Mouse (Mus musculus) layer of hippocampus, adult 2 months (tissue): Measurements from ENCODE around the gene Tmem81. TPM values are rescaled to one million over a fixed set of nuclear protein-coding genes. Genes with fewer than 3 reads are reported as not detected.

ENCODE experiments used
- DNase-seq, 2 experiments: peaks; one replicate each; pipeline ENCODE4 v3.0.0; 2022; ENCODE audit warnings: low spot score in 2 of 2
- H3K27ac ChIP-seq: fragments of 200-600 bp; 2 replicates; pipeline ENCODE4 v1.8.1; 2022
- H3K4me3 ChIP-seq: fragments of 200-600 bp; 2 replicates; pipeline ENCODE4 v1.8.1; 2022; ENCODE audit warnings: mild to moderate bottlenecking
- CTCF ChIP-seq: fragments of 200-600 bp; conservative IDR thresholded peaks from 2 replicates; pipeline ENCODE4 v1.8.1; 2022; ENCODE audit warnings: antibody characterized with exemption, mild to moderate bottlenecking, moderate library complexity
- total RNA-seq, 2 experiments: library from RNA; stranded (reverse); gene quantifications; 2 replicates each; pipeline ENCODE4 v1.2.3; 2021

Gene Tmem81
- total RNA-seq, 2 experiments from 2014 or later: 6.3 to 6.4 TPM

GRCm38 (mm10) chr1:132528071-132528470, 22.0 kb downstream of the Tmem81 start:
- H3K4me3 ChIP-seq: no peak overlapping the region
- TF ChIP-seq CTCF: no peak
- DNase-seq: no peak
- no peak overlapping the region for H3K27ac ChIP-seq

DNA sequence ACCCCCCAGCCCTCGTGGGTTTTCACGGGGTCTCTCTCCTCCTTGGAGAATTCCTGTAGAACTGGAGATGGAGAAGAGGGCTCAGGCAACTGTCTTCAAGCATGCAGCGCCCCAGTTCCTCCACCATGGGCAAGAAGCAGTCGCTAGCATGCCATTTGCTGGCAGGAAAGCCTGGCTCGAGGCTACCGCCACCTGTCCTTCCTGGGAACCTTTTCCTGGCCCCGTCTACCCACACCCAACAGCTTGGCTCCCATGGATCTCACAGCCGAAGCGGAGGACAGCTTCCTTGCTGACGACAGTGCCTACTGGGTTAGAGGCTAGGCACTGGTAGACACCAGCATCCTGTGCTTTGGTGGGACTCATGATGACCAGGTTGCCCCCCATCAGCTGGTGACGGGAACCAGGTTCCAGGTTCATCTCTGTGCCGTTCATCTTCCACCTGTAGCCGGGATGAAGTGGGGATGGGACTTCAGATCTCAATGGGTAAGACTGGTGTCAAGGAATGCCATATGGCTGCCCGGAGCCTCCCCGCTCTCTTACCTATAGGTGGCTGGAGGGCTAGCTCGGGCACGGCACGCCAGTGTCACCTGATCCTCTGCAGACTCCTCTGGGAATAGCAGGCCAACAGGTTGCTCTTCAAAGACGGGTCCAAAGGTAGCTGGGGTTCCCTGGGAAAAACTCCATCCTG, 22.8 kb downstream of the Tmem81 start:
- no peak for TF ChIP-seq CTCF
- H3K27ac ChIP-seq: no peak overlapping the region
- H3K4me3 ChIP-seq: no peak overlapping the region
- DNase-seq: no peak

- DNase-seq: no peak
- Histone ChIP-seq H3K4me3 (no peak overlapping the region), H3K27ac (no peak overlapping the region)
- no peak for TF ChIP-seq CTCF
These were observed 24.7 kb downstream of the Tmem81 start for GRCm38 (mm10) chr1:132530631-132531191.

GRCm38 (mm10) chr1:132532521-132532920, 26.5 kb downstream of the Tmem81 start:
- no peak overlapping the region for H3K4me3 ChIP-seq
- TF ChIP-seq CTCF: no peak
- no peak for DNase-seq
- H3K27ac ChIP-seq: no peak overlapping the region

- Histone ChIP-seq H3K4me3 (no peak overlapping the region), H3K27ac (no peak overlapping the region)
- no peak for TF ChIP-seq CTCF
- no peak for DNase-seq
These were observed 27.8 kb downstream of the Tmem81 start for GRCm38 (mm10) chr1:132533840-132534239.

DNA sequence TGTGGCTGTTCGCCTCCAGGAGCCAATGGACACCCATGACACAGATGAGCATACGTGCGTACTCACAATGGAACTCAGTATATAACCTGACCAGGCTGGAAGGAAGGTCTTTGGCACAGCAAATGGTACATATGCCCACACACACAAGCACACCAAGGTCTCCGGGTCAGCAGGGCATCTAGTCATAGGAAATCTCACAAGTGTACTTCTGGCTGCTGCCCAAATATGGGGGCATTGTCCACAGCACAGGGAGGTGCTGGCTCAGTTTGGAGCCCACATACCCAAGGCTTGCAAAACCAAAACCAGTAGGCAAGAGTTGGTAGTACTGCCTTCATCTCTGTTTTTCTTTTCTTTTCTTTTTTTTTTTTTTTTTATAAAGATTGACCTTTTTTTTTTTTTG, 29.5 kb downstream of the Tmem81 start:
- H3K27ac ChIP-seq: no peak overlapping the region
- no peak for TF ChIP-seq CTCF
- H3K4me3 ChIP-seq: no peak overlapping the region
- DNase-seq: no peak

GRCm38 (mm10) chr1:132536416-132536815, 30.4 kb downstream of the Tmem81 start:
- peak overlapping the region; percentile 39; the same call in 1 of the 2 replicates for H3K27ac ChIP-seq
- DNase-seq: no peak
- TF ChIP-seq CTCF: no peak
- no peak overlapping the region for H3K4me3 ChIP-seq

DNA sequence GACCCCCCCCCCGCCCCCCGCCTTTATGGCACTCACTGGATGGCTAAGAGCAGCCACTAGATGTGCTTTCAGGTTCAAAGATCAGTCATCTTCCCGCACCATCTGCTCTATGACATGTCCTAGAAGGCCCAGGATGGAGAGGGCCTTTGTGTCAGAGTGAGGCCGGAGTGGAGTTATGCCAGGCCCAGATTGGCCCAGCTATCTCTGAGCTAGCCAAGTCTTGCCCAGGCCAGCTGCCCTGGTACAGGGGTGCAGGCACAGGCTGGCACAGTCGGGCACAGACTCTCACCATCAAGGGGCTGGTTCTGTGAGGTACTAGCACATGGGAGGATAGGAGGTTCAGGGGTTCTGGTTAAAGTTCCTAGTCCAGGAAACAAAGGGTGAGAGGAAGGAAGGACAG, 31.7 kb downstream of the Tmem81 start:
- DNase-seq: peak; percentile 39 to 41
- H3K4me3 ChIP-seq: no peak overlapping the region
- peak overlapping the region; percentile 81 for H3K27ac ChIP-seq
- no peak for TF ChIP-seq CTCF

- TF ChIP-seq CTCF: no peak
- Histone ChIP-seq H3K27ac (peak overlapping the region; percentile 92), H3K4me3 (peak overlapping the region; percentile 74; the same call in 1 of the 2 replicates)
- DNase-seq: no peak
These were observed 34.7 kb downstream of the Tmem81 start for GRCm38 (mm10) chr1:132540701-132541100.

GRCm38 (mm10) chr1:132541171-132541823, 35.3 kb downstream of the Tmem81 start:
- no peak for TF ChIP-seq CTCF
- peak overlapping the region; percentile 74 for H3K4me3 ChIP-seq
- no peak for DNase-seq
- H3K27ac ChIP-seq: peak overlapping the region; percentile 92

DNA sequence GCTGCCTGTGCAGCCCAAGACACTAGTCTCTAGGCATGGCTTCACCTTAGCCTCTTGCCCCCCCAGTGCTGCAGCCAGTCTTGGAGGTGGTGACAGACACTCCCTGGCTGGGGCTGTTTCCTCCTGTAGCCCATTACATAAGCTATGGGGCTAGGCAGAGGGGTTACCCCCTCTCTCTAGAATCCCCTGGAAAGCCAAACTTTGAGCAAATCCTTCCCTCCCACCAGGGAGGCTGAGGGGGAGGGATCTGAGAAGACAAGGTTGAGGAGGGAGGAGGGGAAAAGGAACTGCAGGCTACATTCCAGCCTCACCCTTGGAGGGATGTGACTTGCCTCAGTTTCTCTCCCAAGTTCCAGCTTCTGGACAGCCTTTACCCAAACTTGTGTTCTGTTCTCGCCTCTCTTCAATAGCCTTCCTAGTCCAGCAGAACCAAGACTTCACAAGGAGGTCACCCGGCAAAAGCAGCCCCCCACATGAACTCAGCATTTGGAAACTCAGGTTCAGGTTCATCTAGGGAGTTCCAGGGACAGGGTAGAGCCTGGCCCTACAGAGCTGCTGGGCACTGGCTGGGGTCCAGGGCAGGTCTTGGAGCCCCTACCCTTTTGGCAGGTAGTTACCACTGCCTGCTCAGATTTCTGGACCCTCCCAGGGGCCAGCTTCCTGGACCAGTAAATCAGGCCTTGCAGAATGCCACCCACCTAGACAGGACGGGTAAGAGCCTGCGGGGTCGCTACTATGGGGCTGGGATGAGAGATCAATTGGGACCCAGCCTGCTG, 36.0 kb downstream of the Tmem81 start:
- Histone ChIP-seq H3K4me3 (peak overlapping the region; percentile 74), H3K27ac (peak overlapping the region; percentile 92)
- no peak for TF ChIP-seq CTCF
- DNase-seq: no peak

- Histone ChIP-seq H3K27ac (peak within 1 kb of the TSS; percentile 92), H3K4me3 (peak within 1 kb of the TSS; percentile 74)
- TF ChIP-seq CTCF: no peak
- peak; percentile 64 to 78 for DNase-seq
These were observed 36.8 kb downstream of the Tmem81 start, which contains the start of gene Cntn2 for GRCm38 (mm10) chr1:132542762-132543306. Gene Cntn2, minus strand, starts transcription at chr1:132543256.
